Mouse (Mus musculus): ENCODE data around the gene Nr6a1.

Gene Nr6a1

GRCm38 (mm10) chr2:38872730-38873129 lies 54.8 kb downstream of the Nr6a1 start:
- DNase-seq (ENCODE audit: low spot score) = no peak

GRCm38 (mm10) chr2:38866711-38867110 lies 60.8 kb downstream of the Nr6a1 start:
- DNase-seq (ENCODE audit: low spot score) = no peak

GRCm38 (mm10) chr2:38864011-38864410 lies 63.5 kb downstream of the Nr6a1 start:
- no peak for DNase-seq (ENCODE audit: low spot score)

- DNase-seq (ENCODE audit: low spot score) = no peak
These were observed 75.7 kb downstream of the Nr6a1 start for GRCm38 (mm10) chr2:38851797-38852196.

GRCm38 (mm10) chr2:38846319-38846718 lies 81.2 kb downstream of the Nr6a1 start:
- DNase-seq (ENCODE audit: low spot score) = no peak

- no peak for DNase-seq (ENCODE audit: low spot score)
These were observed 92.0 kb downstream of the Nr6a1 start for GRCm38 (mm10) chr2:38835489-38835888.

- DNase-seq (ENCODE audit: low spot score) = no peak
These were observed 95.5 kb downstream of the Nr6a1 start for GRCm38 (mm10) chr2:38831976-38832375.

GRCm38 (mm10) chr2:38829521-38829920 lies 98.0 kb downstream of the Nr6a1 start:
- no peak for DNase-seq (ENCODE audit: low spot score)

- no peak for DNase-seq (ENCODE audit: low spot score)
These were observed 99.6 kb downstream of the Nr6a1 start for GRCm38 (mm10) chr2:38827801-38828306.

- DNase-seq (ENCODE audit: low spot score) = no peak
These were observed 101.3 kb downstream of the Nr6a1 start for GRCm38 (mm10) chr2:38826189-38826588.

- no peak for DNase-seq (ENCODE audit: low spot score)
These were observed 102.4 kb downstream of the Nr6a1 start for GRCm38 (mm10) chr2:38824791-38825768.

GRCm38 (mm10) chr2:38823912-38824583 lies 103.4 kb downstream of the Nr6a1 start:
- DNase-seq (ENCODE audit: low spot score) = no peak

GRCm38 (mm10) chr2:38823406-38823805 lies 104.1 kb downstream of the Nr6a1 start:
- no peak for DNase-seq (ENCODE audit: low spot score)

GRCm38 (mm10) chr2:38822995-38823394 lies 104.5 kb downstream of the Nr6a1 start:
- DNase-seq (ENCODE audit: low spot score) = no peak

GRCm38 (mm10) chr2:38817487-38817886 lies 110.0 kb downstream of the Nr6a1 start:
- no peak for DNase-seq (ENCODE audit: low spot score)

GRCm38 (mm10) chr2:38797087-38797624 lies 130.3 kb downstream of the Nr6a1 start:
- DNase-seq (ENCODE audit: low spot score) = peak; percentile 21

GRCm38 (mm10) chr2:38787338-38787737 lies 140.2 kb downstream of the Nr6a1 start:
- no peak for DNase-seq (ENCODE audit: low spot score)

- DNase-seq (ENCODE audit: low spot score) = no peak
These were observed 141.1 kb downstream of the Nr6a1 start for GRCm38 (mm10) chr2:38786216-38786960.

- DNase-seq (ENCODE audit: low spot score) = no peak
These were observed 142.4 kb downstream of the Nr6a1 start for GRCm38 (mm10) chr2:38785113-38785512.

GRCm38 (mm10) chr2:38784396-38784795 lies 143.1 kb downstream of the Nr6a1 start:
- no peak for DNase-seq (ENCODE audit: low spot score)

GRCm38 (mm10) chr2:38783364-38783763 lies 144.1 kb downstream of the Nr6a1 start:
- DNase-seq (ENCODE audit: low spot score) = no peak

GRCm38 (mm10) chr2:38782731-38783130 lies 144.8 kb downstream of the Nr6a1 start:
- DNase-seq (ENCODE audit: low spot score) = no peak
